Mouse (Mus musculus): Measurements from ENCODE around the gene Gm7030. TPM values are rescaled to one million over a fixed set of nuclear protein-coding genes. Genes with fewer than 3 reads are reported as not detected.

The Gm7030 gene
- total and polyA plus RNA-seq, 2 experiments from 2014 or later: not detected

DNA sequence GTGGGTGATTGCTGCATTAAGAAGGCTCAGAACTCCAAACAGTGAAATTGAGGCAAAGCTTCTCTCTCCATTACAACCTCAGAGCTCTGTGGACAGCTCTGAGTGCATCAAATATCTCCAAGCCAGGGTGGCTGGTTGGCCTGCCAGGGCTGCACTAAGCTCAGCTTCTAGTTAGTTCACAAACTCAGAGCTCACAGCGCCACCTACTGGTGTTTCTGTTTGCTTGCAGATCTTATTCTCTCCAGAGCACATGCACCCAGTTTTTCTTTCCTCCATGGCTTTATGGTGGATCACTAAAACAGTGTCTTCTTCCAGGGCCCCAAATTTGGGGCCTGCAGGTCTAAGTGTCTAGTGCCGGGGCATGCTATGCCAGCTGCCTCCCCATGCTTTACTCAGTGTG lies 68.4 kb downstream of the Gm7030 start:
- Histone ChIP-seq H3K4me1 (ENCODE audit: insufficient read depth, low read length) (no peaks in the 10 kb centered on the region), H3K27me3 (ENCODE audit: insufficient read depth, low read length) (no peaks in the 10 kb centered on the region), H3K9me3 (ENCODE audit: low read length) (no peaks in the 10 kb centered on the region), H3K4me3 (ENCODE audit: low read length) (no peak overlapping the region), H3K27ac (no peak overlapping the region), H3K9ac (replicated peaks; ENCODE audit: low read length) (no peak overlapping the region), H3K36me3 (ENCODE audit: insufficient read depth, low read length) (no peaks in the 10 kb centered on the region), H3K4me2 (ENCODE audit: low read depth, low read length) (no peak overlapping the region)
- DNase-seq (ENCODE audit: low spot score): peak; percentile 92
- 36% methylated on average over 2 of the region's 2 CpGs for WGBS
- peak; percentile 78 for TF ChIP-seq CTCF (IDR thresholded peaks at IDR 0.05; ENCODE audit: low read depth)
- no peak for ATAC-seq

Other genes with a start within 250 kb of the Gm7030 start
- 31.3 and 33.2 TPM in 2 replicates for gene Dhx16, start 249.6 kb downstream of the Gm7030 start, total RNA-seq (2014; rRNA removed)
- gene Dhx16, start 249.6 kb downstream of the Gm7030 start, polyA plus RNA-seq (2015; fragmentation: Nextera tagmentation; extraction: Ambion mirVana): 22.9 and 23.1 TPM in 2 replicates
- 39.8 and 49.2 TPM in 2 replicates for gene 2310061I04Rik, start 232.0 kb downstream of the Gm7030 start, total RNA-seq (2014; rRNA removed)
- gene 2310061I04Rik, start 232.0 kb downstream of the Gm7030 start, polyA plus RNA-seq (2015; fragmentation: Nextera tagmentation; extraction: Ambion mirVana): 69.0 and 74.3 TPM in 2 replicates
- gene Atat1, start 219.3 kb downstream of the Gm7030 start, total RNA-seq (2014; rRNA removed): 163 and 169 TPM in 2 replicates
- 222 and 225 TPM in 2 replicates for gene Atat1, start 219.3 kb downstream of the Gm7030 start, polyA plus RNA-seq (2015; fragmentation: Nextera tagmentation; extraction: Ambion mirVana)
- 42.9 and 45.9 TPM in 2 replicates for gene Mrps18b, start 213.0 kb downstream of the Gm7030 start, total RNA-seq (2014; rRNA removed)
- gene Mrps18b, start 213.0 kb downstream of the Gm7030 start, polyA plus RNA-seq (2015; fragmentation: Nextera tagmentation; extraction: Ambion mirVana): 66.6 and 72.2 TPM in 2 replicates
- gene Ppp1r10, start 213.0 kb downstream of the Gm7030 start, total RNA-seq (2014; rRNA removed): 37.5 and 44.0 TPM in 2 replicates
- 20.3 and 22.5 TPM in 2 replicates for gene Ppp1r10, start 213.0 kb downstream of the Gm7030 start, polyA plus RNA-seq (2015; fragmentation: Nextera tagmentation; extraction: Ambion mirVana)
- gene Abcf1, start 159.7 kb downstream of the Gm7030 start, total RNA-seq (2014; rRNA removed): 47.7 and 57.3 TPM in 2 replicates
- gene Abcf1, start 159.7 kb downstream of the Gm7030 start, polyA plus RNA-seq (2015; fragmentation: Nextera tagmentation; extraction: Ambion mirVana): 94.5 and 99.4 TPM in 2 replicates
- 101 and 106 TPM in 2 replicates for gene Gnl1, start 149.6 kb downstream of the Gm7030 start, total RNA-seq (2014; rRNA removed)
- gene Gnl1, start 149.6 kb downstream of the Gm7030 start, polyA plus RNA-seq (2015; fragmentation: Nextera tagmentation; extraction: Ambion mirVana): 75.8 and 76.2 TPM in 2 replicates
- 39.9 and 46.7 TPM in 2 replicates for gene Prr3, start 149.2 kb downstream of the Gm7030 start, total RNA-seq (2014; rRNA removed)
- 72.7 and 81.9 TPM in 2 replicates for gene Prr3, start 149.2 kb downstream of the Gm7030 start, polyA plus RNA-seq (2015; fragmentation: Nextera tagmentation; extraction: Ambion mirVana)
- 0.10 and 0.11 TPM in 2 replicates for gene H2-T24, start 108.9 kb downstream of the Gm7030 start, total RNA-seq (2014; rRNA removed)
- 7.1 and 7.7 TPM in 2 replicates for gene H2-T24, start 108.9 kb downstream of the Gm7030 start, polyA plus RNA-seq (2015; fragmentation: Nextera tagmentation; extraction: Ambion mirVana)
- 6.6 and 7.3 TPM in 2 replicates for gene H2-T23, start 96.6 kb downstream of the Gm7030 start, total RNA-seq (2014; rRNA removed)
- 8.8 and 9.4 TPM in 2 replicates for gene H2-T23, start 96.6 kb downstream of the Gm7030 start, polyA plus RNA-seq (2015; fragmentation: Nextera tagmentation; extraction: Ambion mirVana)
- gene H2-T22, start 86.7 kb downstream of the Gm7030 start, total RNA-seq (2014; rRNA removed): 10.0 and 15.4 TPM in 2 replicates
- gene H2-T22, start 86.7 kb downstream of the Gm7030 start, polyA plus RNA-seq (2015; fragmentation: Nextera tagmentation; extraction: Ambion mirVana): 9.1 and 11.8 TPM in 2 replicates
- not detected in 2 replicates for gene Gm6034, start 86.5 kb downstream of the Gm7030 start, total RNA-seq (2014; rRNA removed)
- gene Gm6034, start 86.5 kb downstream of the Gm7030 start, polyA plus RNA-seq (2015; fragmentation: Nextera tagmentation; extraction: Ambion mirVana): not detected in 2 replicates
- gene Gm11127, start 71.1 kb downstream of the Gm7030 start, total RNA-seq (2014; rRNA removed): not detected in 2 replicates
- not detected in 2 replicates for gene Gm11127, start 71.1 kb downstream of the Gm7030 start, polyA plus RNA-seq (2015; fragmentation: Nextera tagmentation; extraction: Ambion mirVana)
- gene Gm19684, start 7.7 kb downstream of the Gm7030 start, total RNA-seq (2014; rRNA removed): not detected in 2 replicates
- not detected in 2 replicates for gene Gm19684, start 7.7 kb downstream of the Gm7030 start, polyA plus RNA-seq (2015; fragmentation: Nextera tagmentation; extraction: Ambion mirVana)
- not detected in 2 replicates for gene Gm8909, start 39.1 kb upstream of the Gm7030 start, total RNA-seq (2014; rRNA removed)
- gene Gm8909, start 39.1 kb upstream of the Gm7030 start, polyA plus RNA-seq (2015; fragmentation: Nextera tagmentation; extraction: Ambion mirVana): 0.28 and 0.35 TPM in 2 replicates
- not detected in 2 replicates for gene H2-T3, start 60.9 kb upstream of the Gm7030 start, total RNA-seq (2014; rRNA removed)
- gene H2-T3, start 60.9 kb upstream of the Gm7030 start, polyA plus RNA-seq (2015; fragmentation: Nextera tagmentation; extraction: Ambion mirVana): not detected in 2 replicates
- gene Rpp21, start 128.6 kb upstream of the Gm7030 start, total RNA-seq (2014; rRNA removed): 29.8 and 54.6 TPM in 2 replicates
- gene Rpp21, start 128.6 kb upstream of the Gm7030 start, polyA plus RNA-seq (2015; fragmentation: Nextera tagmentation; extraction: Ambion mirVana): 154 and 160 TPM in 2 replicates
- 18.5 and 22.9 TPM in 2 replicates for gene Trim39, start 142.8 kb upstream of the Gm7030 start, total RNA-seq (2014; rRNA removed)
- 13.0 and 13.3 TPM in 2 replicates for gene Trim39, start 142.8 kb upstream of the Gm7030 start, polyA plus RNA-seq (2015; fragmentation: Nextera tagmentation; extraction: Ambion mirVana)
- not detected in 2 replicates for gene H2-M10.2, start 157.1 kb upstream of the Gm7030 start, total RNA-seq (2014; rRNA removed)
- not detected in 2 replicates for gene H2-M10.2, start 157.1 kb upstream of the Gm7030 start, polyA plus RNA-seq (2015; fragmentation: Nextera tagmentation; extraction: Ambion mirVana)
- gene H2-M10.1, start 196.7 kb upstream of the Gm7030 start, total RNA-seq (2014; rRNA removed): not detected in 2 replicates
- not detected in 2 replicates for gene H2-M10.1, start 196.7 kb upstream of the Gm7030 start, polyA plus RNA-seq (2015; fragmentation: Nextera tagmentation; extraction: Ambion mirVana)
- gene H2-M10.3, start 239.0 kb upstream of the Gm7030 start, total RNA-seq (2014; rRNA removed): not detected in 2 replicates
- not detected in 2 replicates for gene H2-M10.3, start 239.0 kb upstream of the Gm7030 start, polyA plus RNA-seq (2015; fragmentation: Nextera tagmentation; extraction: Ambion mirVana)